Mouse (Mus musculus): ENCODE measurements at regions not wholly inside any gene's neighbourhood (a gene's known extent, or its start where the extent isn't known, plus 50 kb on each side); places are given as distances from the start of the nearest gene placed in this dataset.

- TF ChIP-seq CTCF (conservative IDR thresholded peaks at IDR 0.05; ENCODE audit: low read length) (no peak), NANOG (IDR thresholded peaks at IDR 0.05; ENCODE audit: borderline replicate concordance, low read length) (peak; percentile 39; the same call in 1 of the 2 replicates), POU5F1 (IDR thresholded peaks at IDR 0.05; ENCODE audit: borderline replicate concordance, low read length) (no peak)
These were observed 108.6 kb upstream of the Gadl1 start for GRCm38 (mm10) chr9:115800624-115801023.
